Mouse (Mus musculus): ENCODE data around the gene Apom. TPM values are rescaled to one million over a fixed set of nuclear protein-coding genes. Genes with fewer than 3 reads are reported as not detected.

The Apom gene
- polyA plus RNA-seq (2017; shearing (Covaris generic)), result 1 to 10 TPM in 1 of 2 experiments, not detected in 1; 2.6 TPM

DNA sequence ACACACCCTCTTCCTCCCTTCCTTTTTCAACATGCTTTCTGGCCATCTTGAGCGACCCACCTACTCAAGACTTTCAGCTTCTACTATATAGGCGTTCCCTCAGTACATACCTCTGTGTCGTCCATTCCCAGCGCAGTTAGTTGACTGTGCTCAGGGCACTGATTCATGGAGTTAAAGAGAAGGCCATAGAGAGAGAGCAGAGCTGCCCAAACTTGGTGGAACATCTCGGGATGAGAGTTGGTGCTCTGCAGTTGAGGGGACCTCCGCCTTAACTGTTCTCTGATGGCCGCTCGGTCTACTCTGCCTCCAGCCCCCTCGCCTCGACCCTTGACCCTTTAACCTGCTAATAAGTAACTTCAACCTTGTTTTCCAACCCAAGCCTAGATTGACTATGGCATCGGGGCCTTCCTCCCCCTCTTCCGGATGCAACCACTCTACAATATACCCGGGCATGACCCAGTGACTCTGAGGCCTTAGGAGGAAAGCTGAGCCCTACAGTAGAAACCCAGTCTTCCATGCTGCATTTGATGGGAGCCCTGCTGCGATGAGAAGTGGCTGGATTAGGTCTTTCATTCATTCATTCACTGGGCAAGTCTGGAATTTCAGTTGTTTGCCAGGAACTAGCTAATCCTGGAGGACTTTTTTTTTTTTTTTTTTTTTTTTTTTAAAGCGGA lies at the start of gene Apom:
Gene Apom, minus strand, starts transcription at position 551 of the 674 bp plus-strand sequence.

DNA sequence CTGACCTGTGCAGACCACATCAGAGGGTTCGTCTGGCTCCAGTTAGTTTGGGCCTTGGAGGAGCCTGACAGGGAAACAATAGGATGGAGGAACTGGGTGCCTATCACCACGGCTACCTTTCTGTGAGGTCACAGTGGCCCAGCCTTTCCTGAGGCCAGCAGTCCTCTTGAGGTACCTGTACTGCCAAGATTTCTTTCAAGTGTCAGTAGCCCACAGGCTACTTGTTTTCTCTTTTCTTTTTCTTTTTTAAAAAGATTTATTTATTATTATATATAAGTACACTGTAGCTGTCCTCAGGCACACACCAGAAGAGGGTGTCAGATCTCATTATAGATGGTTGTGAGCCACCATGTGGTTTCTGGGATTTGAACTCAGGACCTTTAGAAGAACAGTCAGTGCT lies 44.1 kb upstream of the Apom start, which contains the start of gene Aif1:
Gene Aif1, minus strand, starts transcription at position 101 of the 400 bp plus-strand sequence.

DNA sequence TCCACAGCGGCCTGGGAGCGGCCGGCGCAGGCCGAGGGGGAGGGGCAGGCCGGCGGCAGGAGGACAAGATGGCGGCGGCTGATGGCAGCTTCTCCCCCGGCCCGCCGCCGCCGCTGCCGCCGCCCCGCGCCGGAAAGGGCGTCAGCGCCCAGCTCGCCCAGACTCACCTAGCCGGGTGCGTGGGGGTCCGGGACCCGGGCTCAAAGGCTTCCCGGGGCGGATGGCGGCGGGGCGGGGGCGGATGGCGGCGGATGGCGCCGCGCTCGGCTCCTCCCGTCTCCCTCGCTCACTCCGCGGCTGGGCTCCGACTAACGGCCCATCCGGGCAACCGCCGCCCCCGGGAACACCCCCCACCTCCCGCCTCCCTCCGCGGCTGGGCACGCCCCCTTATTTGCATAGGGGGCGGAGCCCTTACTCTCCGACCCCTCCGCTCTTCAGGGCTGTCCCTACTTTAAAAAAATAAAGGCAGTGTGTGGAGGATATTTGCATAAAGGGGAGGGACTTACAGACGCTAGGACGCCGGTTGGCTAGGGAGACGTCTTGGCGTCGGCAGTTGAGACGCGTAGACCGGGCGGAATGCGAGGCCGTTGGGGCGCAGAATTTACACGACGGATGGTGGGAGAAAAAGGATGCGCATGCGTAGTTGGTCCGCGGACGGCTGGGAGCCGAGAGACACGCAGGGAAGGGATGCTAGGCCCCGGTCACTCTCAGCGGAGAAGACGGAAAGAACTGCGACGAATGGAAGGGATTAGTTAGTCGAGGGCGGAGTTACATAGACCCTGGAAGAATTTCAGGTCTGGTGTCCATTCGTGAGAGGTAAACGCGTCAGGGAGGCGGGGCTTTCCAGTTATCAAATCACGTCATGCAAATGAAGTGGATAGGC lies 33.0 kb upstream of the Apom start, which contains the start of gene Prrc2a:
Gene Prrc2a, minus strand, starts transcription at position 330 of the 883 bp plus-strand sequence.

DNA sequence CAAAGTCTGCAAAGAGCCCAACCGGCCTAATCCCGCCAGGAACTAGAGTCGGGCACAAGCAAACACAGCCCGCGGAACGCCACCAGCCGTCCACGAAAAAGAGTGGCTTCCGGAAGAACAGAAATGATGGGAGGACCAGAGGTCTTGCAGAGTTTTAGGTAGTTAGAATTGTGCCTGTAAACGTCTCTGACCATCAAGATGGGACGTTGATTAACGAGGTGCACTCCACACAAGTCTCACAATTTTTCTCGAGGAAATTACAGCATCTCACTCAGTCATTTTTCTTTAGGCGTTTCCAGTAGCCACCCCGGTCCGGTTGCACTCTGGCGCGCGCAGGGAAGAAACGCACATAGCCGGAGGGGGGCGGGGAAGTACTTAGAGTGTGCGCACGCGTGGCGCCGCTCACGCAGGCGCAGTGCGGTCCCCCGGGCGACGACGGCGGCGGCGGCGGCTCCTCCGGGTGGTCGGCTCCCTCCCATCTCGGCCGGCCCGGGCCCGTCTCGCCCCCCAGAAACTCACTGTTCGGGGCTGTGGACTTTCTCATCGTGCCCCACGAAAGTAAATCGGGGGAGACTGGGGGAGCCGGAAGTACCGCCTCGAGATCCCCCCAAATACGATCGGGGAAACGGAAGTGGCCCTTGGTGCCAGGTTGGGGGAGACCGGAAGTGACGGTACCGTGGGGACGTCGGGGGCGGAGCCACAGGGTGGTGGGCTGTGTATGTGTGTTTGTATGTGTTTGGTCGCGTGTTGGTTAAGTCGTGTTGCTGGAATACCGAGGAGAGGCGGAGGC lies 3.1 kb upstream of the Apom start, which contains the start of gene Bag6:
Gene Bag6, plus strand, starts transcription at position 378 of the 790 bp plus-strand sequence.

DNA sequence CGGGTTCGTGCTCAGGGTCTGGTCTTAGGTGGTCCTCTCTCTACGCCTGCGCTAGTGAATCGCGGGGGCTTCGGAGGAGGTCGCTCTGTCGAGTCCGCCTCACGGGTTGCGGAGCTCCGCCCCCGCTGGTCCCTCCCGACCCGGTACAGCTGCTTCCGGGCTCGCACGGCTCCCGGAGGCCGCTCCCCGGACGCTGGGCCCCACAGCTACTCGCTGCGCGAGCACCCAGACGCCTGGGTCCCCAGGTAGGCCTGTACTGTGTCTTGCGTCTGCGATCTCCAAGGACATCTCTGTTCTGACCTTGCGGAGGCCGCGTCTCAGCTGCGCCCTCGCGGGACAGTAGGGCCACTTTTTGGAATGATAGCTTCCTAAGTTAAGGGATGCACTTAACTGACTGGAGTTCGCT lies 5.6 kb downstream of the Apom start, which contains the start of gene D17H6S53E:
Gene D17H6S53E, plus strand, starts transcription at position 168 of the 406 bp plus-strand sequence.

DNA sequence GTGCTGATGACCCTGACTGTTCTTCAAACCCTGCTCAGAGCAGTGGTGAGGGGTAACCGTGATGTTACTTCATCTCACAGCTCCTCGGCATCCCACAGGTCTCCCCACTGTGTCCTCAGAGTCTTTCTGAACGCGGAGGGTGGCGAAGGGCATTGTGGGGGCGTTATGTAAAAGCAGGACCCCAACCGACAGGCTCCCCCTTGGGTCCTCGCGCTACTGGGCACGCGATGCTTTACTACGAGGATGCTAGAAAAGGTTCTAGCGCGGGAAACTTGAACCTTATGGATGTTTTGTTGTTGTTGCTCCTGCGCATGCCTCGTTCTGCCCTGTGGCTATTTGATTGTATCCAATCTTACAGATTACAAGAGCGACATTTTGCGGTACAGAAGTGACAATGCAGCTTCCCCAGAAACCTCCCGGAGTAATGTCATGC lies 10.0 kb downstream of the Apom start, which contains the start of gene Csnk2b:
Gene Csnk2b, minus strand, starts transcription at position 183 of the 433 bp plus-strand sequence.

DNA sequence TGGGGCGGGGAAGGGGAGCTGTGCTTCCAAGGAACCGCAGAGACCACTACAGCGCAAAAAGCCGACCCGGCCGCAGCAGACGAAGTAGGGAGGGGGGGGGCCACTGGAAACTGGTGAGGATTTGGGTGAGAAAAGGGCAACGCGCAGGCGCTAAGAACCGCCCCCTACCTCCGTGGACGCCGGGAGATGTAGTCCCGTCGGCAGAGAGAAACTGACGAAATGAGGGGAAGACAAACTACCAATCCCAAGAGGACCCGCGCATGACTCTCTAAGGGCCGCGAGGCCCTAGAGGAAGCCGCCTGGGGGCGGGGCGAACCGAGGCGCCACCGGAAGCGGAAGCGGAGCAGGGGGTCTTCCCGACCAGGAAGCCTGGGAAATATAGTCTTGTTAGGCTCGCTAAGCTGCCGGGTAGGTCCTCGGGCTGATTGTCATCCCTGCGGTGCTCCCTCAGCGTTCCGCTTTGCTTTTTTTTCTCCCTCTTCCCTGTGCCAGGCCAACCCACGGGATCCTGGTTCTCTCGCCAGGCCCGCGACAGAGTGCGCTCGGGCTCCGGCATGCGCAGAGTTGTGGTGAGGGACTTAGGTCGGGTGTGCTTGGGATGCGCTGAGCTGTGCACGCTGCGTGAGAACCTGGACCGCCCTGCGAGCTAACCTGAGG lies 10.6 kb downstream of the Apom start, which contains the start of gene Gpank1:
Gene Gpank1, plus strand, starts transcription at position 313 of the 657 bp plus-strand sequence.

DNA sequence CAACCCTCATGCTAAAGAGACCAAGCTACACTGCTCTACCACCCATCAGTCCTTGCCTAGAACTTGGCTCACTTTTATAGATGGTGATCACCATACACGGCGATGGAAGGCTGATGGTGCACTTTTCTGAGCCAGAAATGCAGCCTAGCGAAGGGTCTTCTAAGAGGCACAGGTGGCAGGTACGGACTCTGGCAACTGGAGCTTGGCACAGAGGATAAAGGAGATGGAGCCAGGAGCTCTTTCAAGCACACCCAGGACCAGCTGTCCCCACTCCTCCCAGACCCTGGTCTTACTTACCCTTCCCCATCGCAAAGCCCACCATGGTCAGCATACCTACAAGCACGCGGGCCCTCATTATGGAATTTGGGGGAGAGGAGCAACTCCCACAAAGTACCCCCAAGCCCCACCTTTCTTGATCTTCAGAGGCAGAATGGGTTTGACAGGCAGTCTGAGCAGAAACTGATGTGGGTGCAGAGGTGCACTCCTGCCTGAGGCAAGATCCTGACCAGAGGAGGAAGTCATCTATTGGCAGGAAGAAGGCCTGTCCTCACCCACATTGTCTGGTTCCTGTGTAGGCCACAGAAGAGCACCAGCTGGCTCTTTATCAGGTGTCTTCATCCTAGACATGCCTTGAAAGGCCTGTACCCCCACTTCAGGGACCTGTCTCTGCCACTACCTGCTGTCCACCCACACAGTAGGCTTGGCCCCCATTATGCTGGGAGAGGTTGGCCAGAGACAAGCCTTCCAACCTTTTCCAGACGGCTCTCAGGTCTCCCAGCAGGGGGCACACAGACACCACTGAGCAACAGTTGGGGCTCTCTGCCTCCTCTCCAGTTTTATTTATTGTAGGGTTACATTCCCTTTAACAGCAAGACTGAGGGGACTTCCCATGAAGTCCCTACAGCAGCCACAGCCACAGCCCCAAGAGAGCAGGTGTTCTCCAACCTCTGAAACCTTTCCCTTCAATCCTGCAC lies 16.5 kb downstream of the Apom start, which contains the start of gene Ly6g5b:
Gene Ly6g5b, minus strand, starts transcription at position 383 of the 974 bp plus-strand sequence.

DNA sequence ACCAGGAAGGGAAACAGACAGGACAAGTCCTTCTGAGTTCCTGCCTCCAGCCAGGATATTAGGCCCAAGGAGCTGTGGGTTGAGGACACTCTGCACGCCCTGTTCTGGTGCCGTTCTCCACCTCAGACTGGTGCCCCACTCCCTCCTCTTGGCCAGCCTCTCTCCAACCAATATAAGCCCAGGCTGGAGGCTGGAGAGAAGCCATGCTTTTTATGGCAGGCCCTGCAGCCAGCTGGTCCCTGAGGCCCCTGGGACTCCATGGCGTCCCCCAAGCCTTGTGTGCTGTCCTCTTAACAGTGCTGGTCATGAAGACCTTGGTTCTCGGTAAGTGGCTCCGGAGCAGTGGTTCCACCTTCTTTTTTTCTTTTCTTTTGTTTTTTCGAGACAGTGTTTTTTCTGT lies 23.8 kb downstream of the Apom start, which contains the start of gene Ly6g5c:
Gene Ly6g5c, plus strand, starts transcription at position 183 of the 400 bp plus-strand sequence.

DNA sequence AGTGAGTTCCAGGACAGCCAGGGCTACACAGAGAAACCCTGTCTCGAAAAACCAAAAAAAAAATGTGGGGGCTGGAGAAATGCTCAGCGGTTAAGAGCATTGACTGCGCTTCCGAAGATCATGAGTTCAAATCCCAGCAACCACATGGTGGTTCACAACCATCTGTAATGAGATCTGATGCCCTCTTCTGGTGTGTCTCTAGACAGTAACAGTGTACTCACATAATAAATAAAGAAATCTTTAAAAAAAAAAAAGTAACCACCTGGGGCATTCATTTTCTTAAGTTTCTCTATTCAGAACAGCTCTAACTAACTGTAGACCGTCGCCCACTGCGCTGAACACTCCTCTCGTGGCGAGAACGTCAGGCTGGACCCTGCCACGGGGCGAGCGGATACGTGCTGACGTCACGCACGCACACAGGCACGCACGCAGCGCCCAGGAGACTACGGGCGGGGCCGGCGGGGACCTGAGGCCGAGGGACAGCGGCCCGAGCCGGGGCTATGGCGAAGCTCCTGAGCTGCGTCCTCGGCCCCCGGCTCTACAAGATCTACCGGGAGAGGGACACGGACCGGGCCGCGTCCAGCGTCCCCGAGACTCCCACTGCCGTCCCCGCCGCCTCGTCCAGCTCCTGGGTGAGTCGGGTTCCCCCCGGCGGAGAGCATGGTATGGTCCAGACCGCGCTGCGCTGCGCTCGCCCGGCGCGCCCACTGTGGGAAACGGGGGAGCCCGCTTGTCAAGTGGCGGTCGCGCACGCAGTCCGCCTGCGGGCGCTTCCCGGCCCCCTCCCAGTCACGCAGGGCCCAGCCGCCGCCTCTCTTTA lies 42.8 kb downstream of the Apom start, which contains the start of gene Abhd16a:
Gene Abhd16a, plus strand, starts transcription at position 439 of the 820 bp plus-strand sequence.

DNA sequence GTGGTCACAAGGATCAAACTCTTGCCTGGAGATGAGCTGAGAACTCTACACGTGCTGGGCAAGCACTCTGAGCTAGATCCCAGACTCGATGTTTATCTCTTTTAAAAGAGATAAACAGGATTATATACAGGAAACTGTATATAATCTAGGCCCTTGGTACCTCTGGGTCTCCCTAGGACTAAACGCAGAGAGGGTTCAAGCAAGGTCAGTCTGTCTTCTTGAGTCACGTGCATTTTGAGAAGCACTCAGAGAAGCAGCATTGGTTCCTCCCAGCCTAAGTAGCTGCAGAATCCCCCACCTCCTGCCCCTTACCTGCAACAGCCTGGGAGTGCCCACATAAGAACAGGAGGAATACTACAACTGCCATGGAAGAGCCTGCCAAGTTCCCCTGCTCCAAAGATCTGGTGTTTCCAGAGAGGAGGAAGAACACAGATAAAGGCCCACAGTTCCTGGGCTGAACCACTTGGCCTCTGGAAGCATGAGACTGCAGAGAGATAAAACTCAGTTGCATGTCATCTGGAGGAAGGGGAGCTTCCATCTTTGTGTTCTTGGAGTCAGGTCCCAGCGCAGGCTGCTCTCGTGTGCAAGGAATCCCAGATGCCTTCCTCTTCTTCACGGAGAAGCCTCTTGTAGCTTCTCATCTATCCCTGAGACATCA lies 46.5 kb downstream of the Apom start, which contains the start of gene Ly6g6f:
Gene Ly6g6f, minus strand, starts transcription at position 403 of the 658 bp plus-strand sequence.

Other genes with a start within 250 kb of the Apom start
- 1 to 10 TPM; 1.6 to 3.3 TPM for gene C2, start 233.8 kb downstream of the Apom start, polyA plus RNA-seq (2017; shearing (Covaris generic))
- gene Ehmt2, start 233.6 kb downstream of the Apom start, polyA plus RNA-seq (2017; shearing (Covaris generic)), result 10 to 100 TPM; 65.4 to 83.5 TPM
- under 1 TPM in 1 of 2 experiments, not detected in 1; 0.21 TPM for gene Slc44a4, start 217.6 kb downstream of the Apom start, polyA plus RNA-seq (2017; shearing (Covaris generic))
- 10 to 100 TPM; 78.7 to 95.7 TPM for gene Neu1, start 200.8 kb downstream of the Apom start, polyA plus RNA-seq (2017; shearing (Covaris generic))
- gene Hspa1b, start 172.8 kb downstream of the Apom start, polyA plus RNA-seq (2017; shearing (Covaris generic)), result 100 to 1,000 TPM; 378 to 903 TPM
- 10 to 100 TPM; 13.3 to 18.6 TPM for gene Gm20481, start 162.1 kb downstream of the Apom start, polyA plus RNA-seq (2017; shearing (Covaris generic))
- 100 to 1,000 TPM in 1 of 2 experiments, 10 to 100 TPM in 1; 84.0 to 191 TPM for gene Hspa1a, start 159.9 kb downstream of the Apom start, polyA plus RNA-seq (2017; shearing (Covaris generic))
- gene Hspa1l, start 159.3 kb downstream of the Apom start, polyA plus RNA-seq (2017; shearing (Covaris generic)), result under 1 TPM; 0.10 to 0.73 TPM
- gene Lsm2, start 150.2 kb downstream of the Apom start, polyA plus RNA-seq (2017; shearing (Covaris generic)), result 100 to 1,000 TPM in 1 of 2 experiments, 10 to 100 TPM in 1; 80.1 to 110 TPM
- gene Vars, start 131.1 kb downstream of the Apom start, polyA plus RNA-seq (2017; shearing (Covaris generic)), result 100 to 1,000 TPM; 201 to 211 TPM
- under 1 TPM; 0.07 to 0.34 TPM for gene Vwa7, start 115.5 kb downstream of the Apom start, polyA plus RNA-seq (2017; shearing (Covaris generic))
- 1 to 10 TPM; 1.5 to 2.5 TPM for gene Sapcd1, start 104.0 kb downstream of the Apom start, polyA plus RNA-seq (2017; shearing (Covaris generic))
- 1 to 10 TPM; 2.9 to 3.2 TPM for gene Msh5, start 85.3 kb downstream of the Apom start, polyA plus RNA-seq (2017; shearing (Covaris generic))
- gene Clic1, start 82.1 kb downstream of the Apom start, polyA plus RNA-seq (2017; shearing (Covaris generic)), result 100 to 1,000 TPM; 533 to 549 TPM
- 1 to 10 TPM in 1 of 2 experiments, under 1 TPM in 1; 0.98 to 2.2 TPM for gene Ddah2, start 73.0 kb downstream of the Apom start, polyA plus RNA-seq (2017; shearing (Covaris generic))
- gene Ly6g6c, start 66.7 kb downstream of the Apom start, polyA plus RNA-seq (2017; shearing (Covaris generic)), result 1 to 10 TPM in 1 of 2 experiments, not detected in 1; 2.0 TPM
- gene Mpig6b, start 65.9 kb downstream of the Apom start, polyA plus RNA-seq (2017; shearing (Covaris generic)), result under 1 TPM; 0.11 to 0.16 TPM
- gene Ly6g6e, start 55.1 kb downstream of the Apom start, polyA plus RNA-seq (2017; shearing (Covaris generic)), result not detected
- under 1 TPM in 1 of 2 experiments, not detected in 1; 0.60 TPM for gene Ly6g6d, start 54.0 kb downstream of the Apom start, polyA plus RNA-seq (2017; shearing (Covaris generic))
- gene Ly6g6f, start 46.4 kb downstream of the Apom start, polyA plus RNA-seq (2017; shearing (Covaris generic)), result not detected
- 10 to 100 TPM; 73.9 to 82.7 TPM for gene Abhd16a, start 42.8 kb downstream of the Apom start, polyA plus RNA-seq (2017; shearing (Covaris generic))
- not detected for gene Ly6g5c, start 23.8 kb downstream of the Apom start, polyA plus RNA-seq (2017; shearing (Covaris generic))
- 1 to 10 TPM in 1 of 2 experiments, under 1 TPM in 1; 0.90 to 3.6 TPM for gene Ly6g5b, start 16.6 kb downstream of the Apom start, polyA plus RNA-seq (2017; shearing (Covaris generic))
- gene Gpank1, start 10.6 kb downstream of the Apom start, polyA plus RNA-seq (2017; shearing (Covaris generic)), result 10 to 100 TPM; 54.2 to 60.6 TPM
- 100 to 1,000 TPM; 238 to 275 TPM for gene Csnk2b, start 10.0 kb downstream of the Apom start, polyA plus RNA-seq (2017; shearing (Covaris generic))
- 1 to 10 TPM; 1.9 to 3.0 TPM for gene D17H6S53E, start 5.7 kb downstream of the Apom start, polyA plus RNA-seq (2017; shearing (Covaris generic))
- 10 to 100 TPM; 50.0 to 63.9 TPM for gene Bag6, start 3.1 kb upstream of the Apom start, polyA plus RNA-seq (2017; shearing (Covaris generic))
- 10 to 100 TPM; 24.6 to 25.6 TPM for gene Prrc2a, start 32.8 kb upstream of the Apom start, polyA plus RNA-seq (2017; shearing (Covaris generic))
- 1 to 10 TPM; 1.9 to 8.1 TPM for gene Aif1, start 44.0 kb upstream of the Apom start, polyA plus RNA-seq (2017; shearing (Covaris generic))
- gene Lst1, start 56.4 kb upstream of the Apom start, polyA plus RNA-seq (2017; shearing (Covaris generic)), result 1 to 10 TPM; 5.7 to 8.4 TPM
- 1,000 to 10,000 TPM; 1,692 to 1,979 TPM for gene Ltb, start 62.4 kb upstream of the Apom start, polyA plus RNA-seq (2017; shearing (Covaris generic))
- gene Tnf, start 70.0 kb upstream of the Apom start, polyA plus RNA-seq (2017; shearing (Covaris generic)), result 10 to 100 TPM; 34.2 to 54.8 TPM
- 100 to 1,000 TPM in 1 of 2 experiments, 10 to 100 TPM in 1; 56.6 to 152 TPM for gene Lta, start 73.3 kb upstream of the Apom start, polyA plus RNA-seq (2017; shearing (Covaris generic))
- not detected for gene Gm16181, start 88.8 kb upstream of the Apom start, polyA plus RNA-seq (2017; shearing (Covaris generic))
- gene Atp6v1g2, start 101.6 kb upstream of the Apom start, polyA plus RNA-seq (2017; shearing (Covaris generic)), result 1 to 10 TPM; 4.5 to 5.5 TPM
- gene Nfkbil1, start 103.7 kb upstream of the Apom start, polyA plus RNA-seq (2017; shearing (Covaris generic)), result 10 to 100 TPM; 15.6 to 29.3 TPM
- gene Ddx39b, start 109.7 kb upstream of the Apom start, polyA plus RNA-seq (2017; shearing (Covaris generic)), result 100 to 1,000 TPM; 211 to 230 TPM
- 1,000 to 10,000 TPM; 5,968 to 6,679 TPM for gene H2-D1, start 130.7 kb upstream of the Apom start, polyA plus RNA-seq (2017; shearing (Covaris generic))
- gene H2-Q1, start 188.4 kb upstream of the Apom start, polyA plus RNA-seq (2017; shearing (Covaris generic)), result 1 to 10 TPM in 1 of 2 experiments, under 1 TPM in 1; 0.48 to 1.8 TPM
- 10 to 100 TPM; 15.6 to 19.4 TPM for gene H2-Q2, start 210.2 kb upstream of the Apom start, polyA plus RNA-seq (2017; shearing (Covaris generic))
- gene H2-Q4, start 247.6 kb upstream of the Apom start, polyA plus RNA-seq (2017; shearing (Covaris generic)), result 10 to 100 TPM; 33.5 to 46.7 TPM

Measured in inflammation-experienced regulatory T-cells (primary cell).